Mouse (Mus musculus) ES-Bruce4 (cell line): ENCODE results near the gene Ndrg2.

ENCODE experiments used
- CTCF ChIP-seq: IDR thresholded peaks from one replicate; pipeline ENCODE4 v1.8.1; 2011; ENCODE audit warnings: low read depth, low read length
- POLR2A ChIP-seq: IDR thresholded peaks from one replicate; pipeline ENCODE4 v1.8.1; 2011; ENCODE audit warnings: low read length; ENCODE audit not compliant: insufficient read depth

DNA sequence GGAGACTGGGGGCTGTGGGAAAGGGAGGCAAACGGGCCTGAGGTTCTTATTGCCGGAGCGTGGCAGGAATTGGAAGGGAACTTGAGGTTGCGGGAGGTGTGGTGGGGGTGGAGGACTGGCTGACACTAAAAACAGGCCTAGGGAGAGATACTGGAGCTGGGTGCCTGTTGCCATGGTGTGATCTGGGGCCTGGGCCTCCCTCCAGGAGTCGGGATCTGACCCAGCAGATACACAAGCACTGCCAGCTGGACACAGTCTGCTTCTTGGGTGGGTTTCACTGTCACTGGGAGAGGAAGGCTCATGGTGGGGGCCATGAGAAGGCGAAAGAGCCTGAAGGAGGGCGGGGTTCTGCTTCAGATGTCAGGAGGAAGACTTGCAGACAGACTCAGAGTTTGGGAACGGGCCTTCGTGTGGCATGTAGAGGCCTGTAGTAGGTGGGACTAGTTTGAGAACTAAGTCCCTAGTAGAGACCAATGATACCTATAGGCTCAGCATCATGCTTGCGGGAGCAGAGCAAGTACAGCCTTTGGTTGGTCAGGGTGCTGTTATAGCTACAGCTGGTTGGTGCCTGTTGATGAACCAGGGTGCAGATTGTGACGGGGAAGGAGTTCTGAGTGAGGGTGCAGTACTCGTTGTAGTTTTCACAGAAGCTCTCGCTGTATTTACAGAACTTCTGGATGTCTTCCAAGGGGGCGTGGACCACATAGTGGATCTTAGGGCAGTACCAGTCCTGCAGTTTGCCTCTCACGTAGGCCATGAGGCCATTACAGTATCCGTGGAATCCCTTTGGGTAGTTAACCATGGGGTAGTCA is 8.0 kb upstream of the Ndrg2 start:
- no peak for TF ChIP-seq CTCF
- TF ChIP-seq POLR2A: no peak
